Mouse (Mus musculus): ENCODE measurements around the gene Olfr750. TPM values are rescaled to one million over a fixed set of nuclear protein-coding genes. Genes with fewer than 3 reads are reported as not detected.

Olfr750 gene
- polyA plus RNA-seq, 1 experiment = not detected

- TF ChIP-seq CTCF (IDR thresholded peaks at IDR 0.05; ENCODE audit: extremely low read depth, insufficient read length, insufficient replicate concordance, low read depth, low read length) = peak; percentile 36; the same call in 1 of the 2 replicates
- no peak for TF ChIP-seq POLR2A (IDR thresholded peaks at IDR 0.05; ENCODE audit: low read depth, low read length)
- Histone ChIP-seq H3K27me3 (ENCODE audit: control insufficient read depth, insufficient read depth, low read length) (no peaks in the 10 kb centered on the region), H3K27ac (ENCODE audit: insufficient read depth, low read depth, low read length) (no peak overlapping the region), H3K36me3 (ENCODE audit: control insufficient read depth, insufficient read depth, low read length) (no peaks in the 10 kb centered on the region), H3K4me1 (ENCODE audit: control insufficient read depth, insufficient read depth, insufficient read length, low read length) (peaks cover 2% of the 10 kb centered on the region; the same call in 1 of the 2 replicates), H3K4me3 (ENCODE audit: low read depth, low read length) (no peak overlapping the region)
- WGBS = 87% methylated on average over 2 of the region's 2 CpGs
Observed at GRCm38 (mm10) chr14:51069617-51070016, 4.6 kb downstream of the Olfr750 start.

GRCm38 (mm10) chr14:51068956-51069355 lies 5.3 kb downstream of the Olfr750 start:
- Histone ChIP-seq H3K4me1 (ENCODE audit: control insufficient read depth, insufficient read depth, insufficient read length, low read length) (peaks cover 2% of the 10 kb centered on the region; the same call in 1 of the 2 replicates), H3K27me3 (ENCODE audit: control insufficient read depth, insufficient read depth, low read length) (no peaks in the 10 kb centered on the region), H3K4me3 (ENCODE audit: low read depth, low read length) (no peak overlapping the region), H3K27ac (ENCODE audit: insufficient read depth, low read depth, low read length) (no peak overlapping the region), H3K36me3 (ENCODE audit: control insufficient read depth, insufficient read depth, low read length) (no peaks in the 10 kb centered on the region)
- 18% methylated on average over 5 of the region's 5 CpGs for WGBS
- no peak for TF ChIP-seq POLR2A (IDR thresholded peaks at IDR 0.05; ENCODE audit: low read depth, low read length)
- TF ChIP-seq CTCF (IDR thresholded peaks at IDR 0.05; ENCODE audit: extremely low read depth, insufficient read length, insufficient replicate concordance, low read depth, low read length) = no peak

- 96% methylated on average over 5 of the region's 5 CpGs for WGBS
- no peak overlapping the region for H3K27ac ChIP-seq (ENCODE audit: insufficient read depth, low read depth, low read length)
- H3K27me3 ChIP-seq (ENCODE audit: control insufficient read depth, insufficient read depth, low read length) = no peaks in the 10 kb centered on the region
- no peak for TF ChIP-seq POLR2A (IDR thresholded peaks at IDR 0.05; ENCODE audit: low read depth, low read length)
- no peak for TF ChIP-seq CTCF (IDR thresholded peaks at IDR 0.05; ENCODE audit: extremely low read depth, insufficient read length, insufficient replicate concordance, low read depth, low read length)
- H3K36me3 ChIP-seq (ENCODE audit: control insufficient read depth, insufficient read depth, low read length) = no peaks in the 10 kb centered on the region
- H3K4me3 ChIP-seq (ENCODE audit: low read depth, low read length) = no peak overlapping the region
- peaks cover under 1% of the 10 kb centered on the region; the same call in 1 of the 2 replicates for H3K4me1 ChIP-seq (ENCODE audit: control insufficient read depth, insufficient read depth, insufficient read length, low read length)
Observed at GRCm38 (mm10) chr14:51060761-51061160, 13.5 kb downstream of the Olfr750 start.

GRCm38 (mm10) chr14:51057401-51057831 lies 16.8 kb downstream of the Olfr750 start, which contains the start of gene Rnase12:
TSS of gene Rnase12 (minus strand) at chr14:51057661.
- Histone ChIP-seq H3K36me3 (ENCODE audit: control insufficient read depth, insufficient read depth, low read length) (no peaks in the 10 kb centered on the region), H3K27ac (ENCODE audit: insufficient read depth, low read depth, low read length) (no peak within 1 kb of the TSS), H3K4me1 (ENCODE audit: control insufficient read depth, insufficient read depth, insufficient read length, low read length) (no peaks in the 10 kb centered on the region), H3K4me3 (ENCODE audit: low read depth, low read length) (peak within 1 kb of the TSS; percentile 7; the same call in 1 of the 2 replicates), H3K27me3 (ENCODE audit: control insufficient read depth, insufficient read depth, low read length) (no peaks in the 10 kb centered on the region)
- TF ChIP-seq CTCF (IDR thresholded peaks at IDR 0.05; ENCODE audit: extremely low read depth, insufficient read length, insufficient replicate concordance, low read depth, low read length) (no peak), POLR2A (IDR thresholded peaks at IDR 0.05; ENCODE audit: low read depth, low read length) (no peak)
- WGBS = 10% methylated on average over 9 of the region's 9 CpGs

GRCm38 (mm10) chr14:51054243-51055237 lies 19.7 kb downstream of the Olfr750 start:
- 85% methylated on average over 13 of the region's 13 CpGs for WGBS
- Histone ChIP-seq H3K27ac (ENCODE audit: insufficient read depth, low read depth, low read length) (no peak overlapping the region), H3K36me3 (ENCODE audit: control insufficient read depth, insufficient read depth, low read length) (no peaks in the 10 kb centered on the region), H3K27me3 (ENCODE audit: control insufficient read depth, insufficient read depth, low read length) (no peaks in the 10 kb centered on the region), H3K4me3 (ENCODE audit: low read depth, low read length) (no peak overlapping the region), H3K4me1 (ENCODE audit: control insufficient read depth, insufficient read depth, insufficient read length, low read length) (no peaks in the 10 kb centered on the region)
- no peak for TF ChIP-seq CTCF (IDR thresholded peaks at IDR 0.05; ENCODE audit: extremely low read depth, insufficient read length, insufficient replicate concordance, low read depth, low read length)
- no peak for TF ChIP-seq POLR2A (IDR thresholded peaks at IDR 0.05; ENCODE audit: low read depth, low read length)

- Histone ChIP-seq H3K27me3 (ENCODE audit: control insufficient read depth, insufficient read depth, low read length) (no peaks in the 10 kb centered on the region), H3K4me3 (ENCODE audit: low read depth, low read length) (no peak overlapping the region), H3K4me1 (ENCODE audit: control insufficient read depth, insufficient read depth, insufficient read length, low read length) (no peaks in the 10 kb centered on the region), H3K27ac (ENCODE audit: insufficient read depth, low read depth, low read length) (no peak overlapping the region), H3K36me3 (ENCODE audit: control insufficient read depth, insufficient read depth, low read length) (no peaks in the 10 kb centered on the region)
- 54% methylated on average over 5 of the region's 5 CpGs for WGBS
- TF ChIP-seq POLR2A (IDR thresholded peaks at IDR 0.05; ENCODE audit: low read depth, low read length) (no peak), CTCF (IDR thresholded peaks at IDR 0.05; ENCODE audit: extremely low read depth, insufficient read length, insufficient replicate concordance, low read depth, low read length) (no peak)
Observed at GRCm38 (mm10) chr14:51053176-51053575, 21.1 kb downstream of the Olfr750 start.

GRCm38 (mm10) chr14:51051941-51052340 lies 22.3 kb downstream of the Olfr750 start:
- TF ChIP-seq POLR2A (IDR thresholded peaks at IDR 0.05; ENCODE audit: low read depth, low read length) (no peak), CTCF (IDR thresholded peaks at IDR 0.05; ENCODE audit: extremely low read depth, insufficient read length, insufficient replicate concordance, low read depth, low read length) (no peak)
- 56% methylated on average over 5 of the region's 5 CpGs for WGBS
- Histone ChIP-seq H3K4me3 (ENCODE audit: low read depth, low read length) (no peak overlapping the region), H3K36me3 (ENCODE audit: control insufficient read depth, insufficient read depth, low read length) (no peaks in the 10 kb centered on the region), H3K4me1 (ENCODE audit: control insufficient read depth, insufficient read depth, insufficient read length, low read length) (no peaks in the 10 kb centered on the region), H3K27ac (ENCODE audit: insufficient read depth, low read depth, low read length) (no peak overlapping the region), H3K27me3 (ENCODE audit: control insufficient read depth, insufficient read depth, low read length) (no peaks in the 10 kb centered on the region)

All from small intestine, adult 2 months (tissue).